Mouse (Mus musculus): ENCODE data around the gene Phldb3.
"Not testable (repeated sequence)": the region's sequence is repeated elsewhere in the genome, so short reads cannot be mapped to it uniquely, and the experiment has no call there.

Gene Phldb3

DNA sequence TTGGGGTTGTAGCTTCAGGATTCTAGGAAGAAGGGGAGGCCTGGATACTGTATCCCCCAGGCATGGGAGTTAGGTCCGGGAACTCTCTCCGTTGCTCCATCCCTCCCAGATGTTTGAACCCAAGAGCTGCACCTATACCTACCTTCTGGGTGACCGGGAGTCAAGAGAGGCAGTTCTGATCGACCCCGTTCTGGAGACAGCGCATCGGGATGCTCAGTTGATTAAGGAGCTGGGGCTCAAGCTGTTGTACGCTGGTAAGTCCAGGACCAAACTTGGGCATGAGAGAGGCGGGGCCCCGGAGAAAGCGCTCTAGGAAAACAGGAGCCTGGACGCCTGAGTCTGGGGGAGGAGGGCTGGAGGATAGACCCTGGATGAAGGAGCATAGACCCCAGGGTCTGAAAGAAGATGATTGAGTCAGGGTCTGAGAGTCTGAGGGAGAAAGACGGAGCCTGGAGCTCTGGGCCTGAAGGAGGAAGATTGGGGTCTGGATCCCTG, 16.2 kb upstream of the Phldb3 start:
- peak; percentile 27 for DNase-seq (ENCODE audit: low read depth, low spot score)

DNA sequence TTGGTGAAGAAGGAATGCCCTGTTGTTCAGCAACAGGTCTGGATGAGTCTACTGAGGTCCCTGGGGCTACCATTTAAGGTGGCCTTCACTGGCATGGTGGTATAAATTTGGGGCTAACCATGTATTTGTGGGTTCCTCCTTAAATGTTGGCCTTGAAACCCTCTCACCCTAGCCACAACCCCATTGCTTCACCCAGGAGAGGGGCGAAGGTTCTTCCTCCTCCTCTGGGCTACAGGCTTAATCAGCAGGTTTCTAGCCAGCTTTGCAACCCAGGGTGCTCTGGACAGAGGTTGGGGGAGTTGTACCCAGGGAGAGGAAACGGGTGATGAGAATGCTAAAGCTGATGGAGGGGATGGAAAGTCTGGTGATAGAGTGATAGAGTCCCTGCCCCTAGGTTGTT, 15.1 kb upstream of the Phldb3 start:
- DNase-seq (ENCODE audit: low read depth, low spot score) = no peak

DNA sequence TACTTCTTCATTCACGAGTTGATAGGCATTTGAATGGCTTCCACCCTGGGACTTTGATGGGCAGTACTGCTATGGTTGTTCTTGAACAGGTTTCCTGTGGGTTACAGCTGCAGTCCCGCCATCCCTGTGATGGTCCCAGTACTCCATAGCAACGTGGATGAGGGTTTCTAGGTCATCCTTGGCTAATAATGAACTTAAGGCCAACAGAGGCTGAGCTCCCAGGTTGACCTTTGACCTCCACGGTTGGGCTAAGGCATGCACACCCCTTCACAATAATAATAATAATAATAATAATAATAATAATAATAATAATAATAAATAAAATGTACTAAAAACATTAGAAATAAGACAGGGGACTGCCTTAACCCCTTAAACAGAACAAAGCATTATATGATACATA, 12.4 kb upstream of the Phldb3 start:
- DNase-seq (ENCODE audit: low read depth, low spot score) = no peak

DNA sequence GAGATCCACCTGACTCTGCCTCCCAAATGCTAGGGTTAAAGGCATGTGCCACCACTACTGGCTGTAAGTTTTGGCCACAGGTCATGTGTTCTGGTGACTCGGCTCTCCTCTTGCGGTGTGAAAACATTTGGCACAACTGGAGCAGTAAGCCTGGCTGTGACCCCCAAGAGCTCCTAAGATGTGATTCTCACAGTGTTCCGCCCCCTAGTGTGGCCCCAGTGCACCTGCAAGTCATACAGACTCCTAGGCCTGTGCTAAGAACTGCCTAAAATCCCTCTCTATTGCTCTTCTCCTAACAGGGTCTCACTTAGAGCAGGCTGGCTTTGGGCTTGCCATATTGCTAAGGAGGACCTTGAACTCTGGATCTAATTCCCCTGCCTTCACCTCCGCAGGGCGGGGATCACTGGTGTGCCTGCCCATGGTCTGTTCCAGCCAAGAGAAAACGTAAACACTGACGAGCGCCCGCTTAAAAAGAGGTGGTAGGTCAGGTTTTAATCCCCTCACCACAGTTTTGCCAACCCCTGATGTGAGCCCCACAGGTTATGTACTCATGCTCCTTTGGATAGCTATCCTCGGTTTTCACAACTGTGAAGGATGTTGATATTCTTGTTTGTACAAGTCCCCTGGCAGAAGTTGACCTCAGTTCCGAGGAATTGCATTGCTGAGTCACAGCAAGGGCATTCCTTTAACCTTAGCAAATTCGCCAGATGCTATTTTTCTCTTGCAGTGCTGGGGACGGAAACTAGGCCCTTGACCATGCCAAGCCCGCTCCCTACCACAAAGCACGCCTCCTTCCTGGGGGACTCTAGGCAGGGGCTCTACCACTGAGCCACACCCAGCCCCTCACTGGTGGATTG, 11.1 kb upstream of the Phldb3 start:
- DNase-seq (ENCODE audit: low read depth, low spot score) = peak; percentile 78

DNA sequence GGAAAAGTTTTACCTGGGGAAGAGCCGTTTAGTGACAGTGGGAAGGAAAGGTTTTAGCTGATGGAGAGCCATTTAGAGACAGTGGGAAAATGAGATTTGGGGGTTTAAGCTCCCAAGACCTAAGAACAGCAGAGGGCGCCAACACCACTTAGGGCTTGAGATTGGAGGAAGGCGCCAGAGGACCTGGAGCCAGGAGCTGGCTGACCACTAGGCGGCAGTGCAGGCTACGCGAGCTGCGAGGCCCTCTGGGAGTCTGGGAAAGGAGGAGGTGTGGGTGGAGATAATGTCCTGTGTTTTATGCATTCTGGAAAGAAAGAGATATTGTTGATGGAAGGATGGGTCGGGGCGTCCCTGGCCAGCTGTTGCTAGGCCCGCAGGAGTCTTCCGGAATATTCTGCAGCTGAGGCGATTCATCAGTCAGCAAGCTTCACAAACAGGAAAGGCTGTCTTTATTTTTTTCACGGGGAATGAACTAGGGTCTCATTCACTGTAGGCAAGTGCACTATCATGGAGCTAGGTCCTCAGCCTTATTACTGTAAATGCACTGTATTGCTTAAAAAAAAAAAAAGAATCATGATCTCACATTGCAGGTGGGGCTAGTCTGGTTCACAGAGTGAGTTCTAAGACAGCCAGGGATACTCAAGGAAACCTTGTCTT, 9.5 kb upstream of the Phldb3 start:
- peak; percentile 96 for DNase-seq (ENCODE audit: low read depth, low spot score)

DNA sequence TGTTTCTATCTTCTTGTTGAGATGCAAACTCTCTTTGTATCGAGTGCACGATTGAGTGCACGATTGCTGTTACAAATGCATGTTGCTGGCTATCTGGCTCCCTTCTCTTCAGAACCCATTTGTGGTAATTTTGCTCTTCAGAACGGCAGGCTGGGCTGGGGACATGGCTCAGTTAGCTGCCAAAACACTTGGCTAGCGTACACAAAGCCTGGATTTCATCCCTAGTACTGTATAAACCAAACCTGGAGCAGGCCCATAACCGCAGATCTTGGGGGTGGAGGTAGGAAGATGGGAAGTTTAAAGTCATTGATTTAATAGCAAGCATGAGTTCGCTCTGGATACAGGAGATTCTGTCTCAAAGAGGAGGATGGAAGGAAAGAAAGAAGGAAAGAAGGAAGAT, 5.0 kb upstream of the Phldb3 start:
- no peak for DNase-seq (ENCODE audit: low read depth, low spot score)

DNA sequence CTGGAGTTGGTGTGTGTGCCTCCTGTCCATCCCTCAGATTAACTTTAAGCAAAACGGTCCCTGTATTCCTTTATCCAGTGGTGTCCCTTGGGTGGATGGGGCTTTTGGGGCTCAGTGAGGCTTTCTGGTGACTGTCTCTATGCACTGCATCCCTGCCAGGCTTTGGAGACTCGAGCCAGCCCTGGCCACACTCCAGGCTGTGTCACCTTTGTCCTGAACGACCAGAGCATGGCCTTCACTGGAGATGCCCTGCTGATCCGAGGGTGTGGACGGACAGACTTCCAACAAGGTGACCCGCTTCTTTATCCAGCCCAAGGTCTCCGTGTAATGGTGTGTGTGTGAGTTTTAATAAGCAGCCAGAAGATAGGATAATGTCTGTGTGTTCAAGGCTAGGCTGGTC, 4.5 kb upstream of the Phldb3 start:
- DNase-seq (ENCODE audit: low read depth, low spot score) = no peak

DNA sequence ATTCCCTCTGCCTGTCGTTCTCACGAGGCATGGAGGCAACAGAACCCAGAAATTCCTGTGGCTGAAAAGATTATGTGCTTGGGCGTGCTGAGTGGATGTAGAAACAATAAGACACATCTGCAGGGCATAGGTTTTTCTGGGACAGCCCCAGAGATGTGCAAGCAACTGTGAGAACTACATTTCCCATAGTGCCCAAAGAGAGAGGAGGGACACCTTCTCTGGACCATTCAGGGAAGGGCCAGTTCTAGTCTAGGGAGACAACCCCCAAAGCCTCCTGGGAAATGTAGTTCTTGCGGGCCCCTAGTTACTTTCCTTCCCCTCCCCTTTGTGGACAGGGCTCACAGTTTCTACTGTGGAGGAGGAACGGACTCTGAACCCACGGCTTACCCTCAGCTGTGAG, 2.5 kb upstream of the Phldb3 start:
- DNase-seq (ENCODE audit: low read depth, low spot score) = peak; percentile 82

DNA sequence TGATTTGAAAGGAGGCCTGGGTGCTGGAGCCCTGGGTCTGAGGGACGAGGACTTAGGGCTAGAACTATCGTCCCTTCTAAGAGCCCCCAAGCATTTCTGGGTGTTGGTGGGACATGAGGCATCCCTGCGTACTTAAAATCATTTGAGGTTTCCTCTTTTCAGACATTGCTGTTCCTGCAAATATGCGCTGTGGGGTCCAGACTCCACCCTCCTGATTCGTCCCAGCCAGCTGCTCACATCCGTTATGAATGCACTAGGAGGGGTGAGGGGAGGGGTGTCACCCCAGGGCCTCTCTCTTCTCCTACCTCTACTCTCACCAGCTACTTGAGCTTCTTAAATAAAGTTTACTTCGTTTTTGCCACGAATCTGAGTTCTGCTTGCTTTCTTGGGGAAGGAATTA, 2.0 kb upstream of the Phldb3 start:
- no peak for DNase-seq (ENCODE audit: low read depth, low spot score)

DNA sequence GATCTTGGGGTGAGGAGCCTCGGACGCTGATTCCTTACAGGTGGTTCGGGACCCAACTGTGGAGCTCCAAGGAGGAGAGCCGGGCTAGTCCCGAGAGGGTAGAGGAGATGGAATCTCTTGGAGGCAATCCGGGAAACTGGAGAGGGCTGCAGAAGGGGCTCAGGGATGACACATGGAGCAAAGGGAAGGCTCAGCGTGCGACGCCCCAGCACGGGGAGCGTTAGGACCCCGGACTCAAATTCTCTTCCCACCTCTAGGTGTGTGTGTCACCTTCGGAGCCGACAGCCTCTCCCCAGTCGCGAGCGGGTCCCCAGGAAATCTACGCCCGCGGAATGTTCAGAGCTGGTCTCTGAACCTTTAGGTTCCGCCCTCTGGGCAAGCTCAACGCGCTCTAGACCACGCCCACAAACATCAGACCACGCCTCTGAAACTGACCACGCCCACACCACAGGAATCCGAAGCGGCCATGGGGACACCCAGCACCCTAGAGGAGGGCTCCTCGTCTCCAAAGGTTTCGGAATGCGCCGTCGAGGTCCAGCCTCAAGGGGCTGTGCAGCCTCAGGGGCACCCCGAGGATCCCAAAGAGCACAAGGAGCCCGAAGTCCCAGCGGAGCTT, 424 bp downstream of the Phldb3 start:
- peak; percentile 85 for DNase-seq (ENCODE audit: low read depth, low spot score)

DNA sequence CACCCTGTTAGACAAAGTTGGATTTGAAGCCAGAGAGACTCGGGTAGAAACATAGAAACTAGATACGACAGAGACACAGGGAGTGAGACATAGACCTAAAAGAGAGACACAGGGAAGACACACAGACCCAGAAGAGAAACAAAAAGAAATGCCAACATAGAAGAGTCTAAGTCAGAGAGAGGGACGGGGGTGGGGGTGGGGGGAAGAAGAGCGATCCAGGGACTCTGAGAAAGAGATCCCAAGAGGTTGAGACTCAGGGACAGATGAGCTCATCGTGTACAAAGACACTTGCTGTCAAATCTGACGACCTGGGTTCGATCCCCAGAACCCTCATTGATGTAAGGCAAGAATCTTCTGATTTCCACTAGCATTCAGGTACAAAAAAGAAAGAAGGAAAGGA, 1.1 kb downstream of the Phldb3 start:
- DNase-seq (ENCODE audit: low read depth, low spot score) = no peak

DNA sequence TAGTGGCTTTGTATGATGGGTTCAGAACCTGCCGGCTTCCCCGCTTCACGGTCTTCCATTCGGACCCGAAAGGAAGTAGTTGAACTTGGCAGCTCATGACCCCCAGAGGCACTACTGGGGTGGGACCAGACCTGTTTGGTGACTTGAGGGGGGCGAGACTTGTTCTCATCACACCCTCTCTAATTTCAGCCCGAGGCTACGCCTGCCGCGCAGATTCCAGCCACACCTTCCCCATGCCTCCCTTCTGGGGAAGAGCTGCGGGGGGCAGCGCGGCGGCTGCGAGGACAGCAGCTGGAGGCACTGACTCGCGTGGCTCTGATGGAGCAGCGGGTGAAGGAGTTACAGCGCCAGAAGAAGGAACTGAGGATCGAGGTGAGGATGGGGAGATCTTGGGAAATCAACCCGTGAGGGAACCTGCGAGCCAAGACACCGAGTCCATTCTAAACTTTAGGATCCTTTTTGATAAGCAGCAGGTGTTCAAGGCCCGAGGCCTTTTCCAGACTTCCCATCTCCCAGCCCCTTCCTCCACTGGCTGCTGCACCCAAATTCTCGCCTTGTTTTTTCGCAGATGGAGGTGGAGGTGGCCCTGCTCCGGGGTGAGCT, 1.8 kb downstream of the Phldb3 start:
- DNase-seq (ENCODE audit: low read depth, low spot score) = peak; percentile 68

DNA sequence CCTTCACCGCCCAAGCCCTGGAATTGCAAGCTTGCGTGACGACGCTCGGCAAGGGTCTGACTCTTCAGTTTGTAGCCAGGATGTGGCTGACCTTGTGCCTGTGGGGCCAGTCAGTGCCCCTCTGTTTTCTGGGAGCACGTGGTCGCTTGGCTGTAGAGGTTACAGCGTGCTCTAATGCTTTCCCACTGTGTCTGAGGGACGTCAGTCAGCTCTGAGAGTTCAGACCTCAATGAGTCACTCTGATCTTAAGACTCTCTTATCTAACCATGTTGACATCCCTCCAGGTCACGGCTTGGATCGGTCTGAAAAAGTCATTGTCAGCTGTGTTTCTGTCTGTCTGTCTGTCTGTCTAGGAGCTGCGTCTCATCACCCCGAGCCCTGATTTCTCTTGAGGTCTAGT, 4.3 kb downstream of the Phldb3 start:
- no peak for DNase-seq (ENCODE audit: low read depth, low spot score)

DNA sequence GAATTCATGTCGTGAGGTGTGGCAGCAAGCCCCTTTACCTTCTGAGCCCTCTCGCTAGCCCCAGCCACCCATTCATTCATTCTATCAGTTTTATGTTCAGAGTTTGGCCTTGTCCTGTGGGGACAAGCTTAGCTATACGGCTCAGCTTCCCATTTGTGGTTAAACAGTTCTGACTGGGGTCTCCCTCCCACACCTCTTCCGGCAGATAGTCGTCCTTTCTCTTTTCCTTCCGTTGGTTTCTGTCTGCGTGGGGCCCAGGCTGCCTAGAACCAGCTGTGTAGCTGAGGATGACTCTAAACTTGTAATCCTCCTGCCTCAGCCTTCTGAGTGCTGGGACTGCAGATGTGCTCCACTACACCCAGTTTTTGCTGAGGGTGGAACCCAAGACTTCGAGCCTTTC, 7.2 kb downstream of the Phldb3 start:
- DNase-seq (ENCODE audit: low read depth, low spot score) = no peak

DNA sequence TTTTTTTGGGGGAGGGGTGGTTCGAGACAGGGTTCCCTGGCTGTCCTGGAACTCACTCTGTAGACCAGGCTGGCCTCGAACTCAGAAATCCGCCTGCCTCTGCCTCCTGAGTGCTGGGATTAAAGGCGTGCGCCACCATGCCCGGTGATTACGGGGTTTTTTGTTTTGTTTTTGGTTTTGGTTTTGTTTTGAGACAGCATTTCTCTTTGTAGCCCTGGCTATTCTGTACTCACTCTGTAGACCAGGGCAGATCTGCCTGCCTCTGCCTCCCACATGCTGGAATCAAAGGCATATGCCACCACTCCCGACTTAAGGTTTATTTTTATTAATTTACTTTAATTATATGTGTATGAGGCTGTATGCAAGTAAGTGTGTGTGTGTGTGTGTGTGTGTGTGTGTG, 7.8 kb downstream of the Phldb3 start:
- not testable (repeated sequence) for DNase-seq (ENCODE audit: low read depth, low spot score)

DNA sequence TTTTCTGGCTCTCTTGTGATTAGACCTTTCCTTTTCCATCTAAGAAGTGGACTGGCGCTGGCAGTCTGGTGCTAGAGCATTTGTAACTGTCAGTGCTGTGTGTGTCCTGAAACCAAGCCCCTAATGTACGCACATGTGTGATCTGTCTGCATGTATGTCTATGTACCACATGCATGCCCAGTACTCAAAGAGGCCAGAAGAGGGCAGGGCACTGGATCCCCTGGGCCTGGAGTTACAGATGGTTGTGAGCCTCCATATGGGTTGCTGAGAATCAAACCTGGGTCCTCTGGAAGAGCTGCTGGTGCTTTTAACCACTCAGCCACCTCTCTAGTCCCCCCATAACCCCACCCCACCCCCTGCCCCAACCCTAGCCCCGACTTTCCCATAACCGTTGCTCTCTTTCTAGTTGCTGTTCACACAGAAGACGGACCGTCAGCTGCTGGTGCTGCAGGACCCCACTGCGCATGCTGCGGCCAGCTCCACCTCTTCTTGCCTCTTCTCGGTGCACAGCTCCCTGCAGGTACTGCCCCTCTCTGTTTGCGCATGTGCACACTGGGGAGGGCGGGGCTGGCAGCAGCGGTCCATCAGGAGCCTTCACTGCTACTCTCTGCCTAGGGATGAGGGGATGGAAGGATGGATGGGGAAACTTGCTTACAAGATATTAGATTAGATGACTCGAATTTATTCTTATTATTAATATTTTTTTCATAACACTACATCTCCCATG, 9.3 kb downstream of the Phldb3 start:
- DNase-seq (ENCODE audit: low read depth, low spot score) = peak; percentile 91

DNA sequence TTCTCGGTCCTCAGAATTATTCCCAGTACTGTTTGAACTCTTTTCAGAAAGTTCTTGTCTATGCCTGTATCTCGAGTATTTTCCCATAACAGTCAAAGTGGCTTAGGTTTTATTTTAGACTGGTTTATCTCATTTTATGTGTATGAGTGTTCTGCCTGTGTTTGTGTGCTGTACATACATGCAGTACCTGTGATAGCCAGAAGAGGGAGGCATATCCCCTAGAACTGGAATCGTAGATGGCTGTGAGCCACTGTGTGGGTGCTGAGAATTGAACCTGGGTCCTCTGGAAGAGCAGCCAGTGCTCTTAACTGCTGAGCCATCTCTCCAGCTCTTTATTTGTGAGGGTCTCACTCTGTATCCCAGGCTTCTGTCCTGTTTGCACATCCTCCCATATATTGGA, 10.6 kb downstream of the Phldb3 start:
- DNase-seq (ENCODE audit: low read depth, low spot score) = peak; percentile 62

DNA sequence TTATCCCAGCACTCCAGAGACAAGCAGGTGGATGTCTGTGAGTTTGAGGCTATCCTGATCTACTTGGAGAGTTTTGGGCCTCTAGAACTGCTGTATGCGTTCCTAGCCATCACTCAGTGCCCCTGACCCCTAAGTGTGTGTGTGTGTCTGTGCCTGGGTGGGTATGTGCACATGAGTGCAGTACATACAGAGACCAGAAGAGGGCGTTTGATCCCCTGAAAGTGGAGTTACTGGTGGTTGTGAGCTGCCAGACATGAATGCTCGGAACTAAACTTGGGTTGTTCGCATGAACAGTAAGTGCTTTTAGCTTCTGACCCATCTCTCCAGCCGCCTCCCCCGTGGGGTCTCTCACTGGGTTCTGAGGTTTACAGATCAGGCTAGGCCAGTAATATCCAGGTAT, 12.4 kb downstream of the Phldb3 start:
- DNase-seq (ENCODE audit: low read depth, low spot score) = peak; percentile 60

DNA sequence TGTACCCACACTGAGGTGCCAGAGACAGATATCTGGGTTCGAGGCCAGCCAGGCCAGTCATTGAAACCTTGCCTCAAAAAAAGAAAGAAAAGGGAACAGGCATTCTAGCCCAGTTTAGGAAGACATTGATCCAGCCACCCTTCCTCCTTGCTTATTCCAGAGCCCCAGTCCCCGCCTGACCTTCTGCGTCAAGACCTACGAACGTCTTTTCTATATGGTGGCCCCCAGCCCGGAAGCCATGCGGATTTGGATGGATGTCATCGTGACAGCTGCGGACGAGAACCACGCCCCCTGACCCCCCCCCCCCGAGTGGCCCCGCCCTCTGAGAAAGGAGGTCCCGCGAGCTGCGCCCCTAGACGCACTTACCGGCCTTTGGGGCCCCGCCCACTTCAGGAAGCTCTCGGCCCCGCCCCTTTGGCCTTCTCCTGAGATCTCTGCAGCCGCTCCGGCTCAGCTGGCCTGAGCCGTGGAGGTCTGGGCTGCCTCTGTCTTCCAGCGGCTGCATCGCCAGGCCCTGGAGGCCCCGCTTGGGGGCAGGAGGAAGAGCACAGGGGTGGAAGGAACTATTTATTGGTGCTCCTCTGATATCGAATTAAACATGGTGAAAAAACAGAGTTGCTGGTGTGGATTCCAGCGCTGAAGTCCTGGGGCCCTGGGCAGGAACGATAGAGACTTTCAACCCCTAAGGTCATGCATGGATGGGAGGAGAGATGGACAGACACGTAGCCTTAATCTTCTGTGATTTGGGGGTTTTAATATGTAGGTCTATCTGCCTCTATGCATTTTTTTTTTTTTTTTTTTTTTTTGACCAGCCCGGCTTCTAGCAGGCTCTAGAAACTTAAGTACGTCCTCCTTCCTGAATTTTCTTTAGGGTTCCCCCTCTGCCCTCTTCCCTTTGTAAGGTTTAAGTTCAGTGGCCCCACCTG, 18.4 kb downstream of the Phldb3 start:
- peak; percentile 94 for DNase-seq (ENCODE audit: low read depth, low spot score)

DNA sequence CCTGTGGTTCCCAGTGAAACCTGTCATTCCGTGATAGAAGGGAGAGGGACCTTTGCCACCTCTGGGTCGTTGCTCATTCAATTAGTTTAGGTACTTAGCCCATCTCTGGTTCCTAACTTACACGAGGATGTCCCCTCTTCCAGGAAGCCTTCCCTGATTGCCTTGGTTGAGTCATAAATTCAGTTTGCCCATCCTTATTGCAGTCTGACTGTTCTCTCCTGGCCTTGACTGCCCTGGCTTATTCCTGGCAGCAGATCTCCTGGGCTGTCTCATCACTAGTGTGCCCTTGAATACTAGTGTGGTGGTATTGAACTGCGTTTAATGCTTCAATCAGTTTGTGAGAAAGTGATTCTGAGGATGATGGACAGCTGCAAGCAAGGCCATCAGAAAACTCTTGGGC, 19.1 kb downstream of the Phldb3 start:
- DNase-seq (ENCODE audit: low read depth, low spot score) = no peak

All from ZHBTc4 (cell line).